Mouse (Mus musculus) CD4-positive, CD25-positive, alpha-beta regulatory T cell, adult 9 weeks (primary cell): ENCODE measurements around the gene Fam162a. TPM values are rescaled to one million over a fixed set of nuclear protein-coding genes. Genes with fewer than 3 reads are reported as not detected.

Source experiments
- polyA plus RNA-seq: library from polyadenylated mRNA; unstranded; fragments of 100-300 nt; shearing (Covaris generic); gene quantifications from one replicate; pipeline ENCODE4 v1.2.1, GENCODE M21; 2017

Fam162a gene
- 95.8 TPM for polyA plus RNA-seq

DNA sequence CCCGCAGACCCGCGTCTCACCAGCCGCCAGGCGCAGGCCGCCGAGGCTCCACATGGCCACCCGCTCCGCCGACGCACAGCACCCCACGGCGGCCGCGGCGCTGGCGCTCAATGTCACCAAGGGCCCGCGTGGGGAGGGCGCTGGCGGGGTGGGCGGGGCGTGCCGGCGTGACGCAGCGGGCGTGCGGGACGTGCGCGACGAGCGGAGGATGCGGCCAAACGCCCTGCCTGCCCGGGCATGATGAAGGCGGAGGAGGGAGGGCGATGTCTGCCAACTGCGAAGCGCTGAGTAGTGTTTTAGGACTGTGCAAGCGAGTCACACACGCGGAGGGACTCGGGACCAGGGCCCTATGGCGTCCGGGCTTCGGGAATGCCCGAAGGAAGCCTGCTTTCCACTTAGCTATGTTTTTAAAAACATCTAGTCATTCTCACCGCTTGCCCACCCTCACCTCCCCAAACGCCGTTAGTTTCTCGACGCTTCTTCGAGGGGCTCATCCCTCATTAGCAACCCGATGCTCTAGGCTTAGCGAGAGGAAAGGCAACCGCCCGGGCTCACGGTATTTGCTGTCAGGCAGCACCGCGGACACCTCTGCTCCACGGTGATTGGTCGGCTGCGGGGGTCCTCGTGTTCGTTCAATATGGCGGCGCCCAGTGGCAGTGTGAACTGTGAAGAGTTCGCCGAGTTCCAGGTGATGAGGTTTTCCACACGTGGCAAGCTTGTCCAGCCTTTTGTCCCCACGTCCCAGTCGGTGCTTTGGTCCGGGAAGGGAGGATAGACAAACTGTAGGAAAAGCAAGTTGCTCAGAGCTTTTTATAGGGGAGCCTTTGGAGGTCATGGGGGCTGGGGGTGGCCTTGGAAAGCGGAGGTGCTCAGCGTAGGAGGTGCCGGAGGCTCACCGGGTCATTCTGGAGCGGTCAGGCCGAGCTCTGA, at the start of gene Fam162a, which contains the start of gene Ccdc58:
TSS of gene Fam162a (minus strand) at position 145 of the 930 bp plus-strand sequence.
TSS of gene Ccdc58 (plus strand) at position 236 of the 930 bp plus-strand sequence.

DNA sequence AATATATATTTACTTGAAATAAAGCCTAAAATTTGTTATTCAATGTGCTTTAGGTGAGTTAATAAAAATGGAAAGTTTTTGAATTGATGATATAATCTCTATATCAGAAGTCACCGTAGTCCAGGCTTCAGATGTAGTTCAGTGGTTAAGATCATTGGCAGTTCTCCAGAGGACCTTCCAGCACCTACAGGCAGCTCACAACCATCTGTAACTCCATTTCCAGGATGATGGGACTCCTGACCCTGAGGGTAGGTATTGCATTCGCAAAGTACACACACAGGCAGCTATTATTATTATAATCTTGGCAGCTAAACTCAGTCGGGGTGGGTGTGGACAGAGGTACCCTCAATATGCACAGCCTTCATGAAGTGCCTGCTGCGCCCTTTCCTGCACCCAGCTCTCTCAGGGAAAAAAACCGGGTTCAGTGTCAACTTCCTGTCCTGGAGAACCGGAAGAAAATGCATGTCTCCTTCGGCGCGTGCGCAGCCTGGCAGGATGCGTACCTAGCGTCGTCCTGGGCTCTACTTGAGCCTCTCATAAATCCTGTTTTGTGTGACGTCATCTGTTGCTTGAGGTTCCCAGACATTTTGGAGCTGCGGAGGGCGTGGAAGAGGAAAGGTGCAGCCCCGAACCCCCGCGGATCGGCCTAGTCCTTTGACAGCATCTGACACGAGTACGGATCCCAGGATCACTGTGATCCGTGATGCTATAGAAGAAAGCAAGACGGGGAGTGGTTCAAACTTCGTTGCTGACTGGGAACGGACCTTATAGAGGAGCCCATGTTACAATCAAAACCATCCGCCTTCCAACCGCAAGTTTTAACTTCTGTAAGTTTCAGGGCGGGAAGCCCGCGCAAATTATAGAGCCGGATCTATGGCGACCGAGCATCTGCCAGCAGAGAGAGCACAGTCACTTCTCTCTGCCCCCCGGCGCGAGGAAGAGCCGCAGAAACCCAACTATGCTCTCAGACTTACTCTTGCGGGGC, 30.5 kb downstream of the Fam162a start, which contains the start of gene Wdr5b:
TSS of gene Wdr5b (plus strand) at position 551 of the 985 bp plus-strand sequence.

Other genes starting within 250 kb of the Fam162a start
- 112 TPM for gene Parp14, start 200.1 kb downstream of the Fam162a start, polyA plus RNA-seq
- gene Parp9, start 133.1 kb downstream of the Fam162a start, polyA plus RNA-seq: 114 TPM
- gene Dtx3l, start 132.4 kb downstream of the Fam162a start, polyA plus RNA-seq: 92.6 TPM
- gene Kpna1, start 92.8 kb downstream of the Fam162a start, polyA plus RNA-seq: 58.4 TPM
- 6.7 TPM for gene Wdr5b, start 30.4 kb downstream of the Fam162a start, polyA plus RNA-seq
- gene Ccdc58, start 91 bp upstream of the Fam162a start, polyA plus RNA-seq: 45.8 TPM
- gene Csta1, start 59.6 kb upstream of the Fam162a start, polyA plus RNA-seq: not detected
- not detected for gene Stfa2l1, start 85.2 kb upstream of the Fam162a start, polyA plus RNA-seq
- gene Gm5483, start 112.6 kb upstream of the Fam162a start, polyA plus RNA-seq: not detected
- gene Gm5416, start 138.8 kb upstream of the Fam162a start, polyA plus RNA-seq: not detected
- 1.4 TPM for gene 2010005H15Rik, start 149.9 kb upstream of the Fam162a start, polyA plus RNA-seq
- not detected for gene Stfa1, start 205.4 kb upstream of the Fam162a start, polyA plus RNA-seq